Mouse (Mus musculus): Measurements from ENCODE around the gene Hcn3. TPM values are rescaled to one million over a fixed set of nuclear protein-coding genes. Genes with fewer than 3 reads are reported as not detected.

Hcn3 gene
- total RNA-seq, 2 experiments from 2014 or later: 10.7 to 16.7 TPM

GRCm38 (mm10) chr3:89148567-89148966, 11.4 kb downstream of the Hcn3 start:
- no peak for DNase-seq (ENCODE audit: extremely low spot score in 1 of 2, low spot score in 1 of 2)

- no peak for DNase-seq (ENCODE audit: extremely low spot score in 1 of 2, low spot score in 1 of 2)
Measured at GRCm38 (mm10) chr3:89147979-89148311, 12.1 kb downstream of the Hcn3 start.

- DNase-seq (ENCODE audit: extremely low spot score in 1 of 2, low spot score in 1 of 2): no peak
Measured at GRCm38 (mm10) chr3:89147101-89147978, 12.7 kb downstream of the Hcn3 start.

- DNase-seq (ENCODE audit: extremely low spot score in 1 of 2, low spot score in 1 of 2): no peak
Measured at GRCm38 (mm10) chr3:89145566-89145965, 14.4 kb downstream of the Hcn3 start.

- no peak for DNase-seq (ENCODE audit: extremely low spot score in 1 of 2, low spot score in 1 of 2)
Measured at GRCm38 (mm10) chr3:89144821-89145220, 15.2 kb downstream of the Hcn3 start.

- no peak for DNase-seq (ENCODE audit: extremely low spot score in 1 of 2, low spot score in 1 of 2)
Measured at GRCm38 (mm10) chr3:89136365-89136764, 23.6 kb downstream of the Hcn3 start.

GRCm38 (mm10) chr3:89135958-89136357, 24.0 kb downstream of the Hcn3 start, which contains the start of gene Pklr:
Gene Pklr (plus strand): TSS chr3:89136142.
- DNase-seq (ENCODE audit: extremely low spot score in 1 of 2, low spot score in 1 of 2): no peak

GRCm38 (mm10) chr3:89133752-89134151, 26.2 kb downstream of the Hcn3 start:
- DNase-seq (ENCODE audit: extremely low spot score in 1 of 2, low spot score in 1 of 2): no peak

- DNase-seq (ENCODE audit: extremely low spot score in 1 of 2, low spot score in 1 of 2): no peak
Measured at GRCm38 (mm10) chr3:89133063-89133450, 26.9 kb downstream of the Hcn3 start.

GRCm38 (mm10) chr3:89132285-89133062, 27.5 kb downstream of the Hcn3 start:
- DNase-seq (ENCODE audit: extremely low spot score in 1 of 2, low spot score in 1 of 2): peak; percentile 47 to 48

- DNase-seq (ENCODE audit: extremely low spot score in 1 of 2, low spot score in 1 of 2): no peak
Measured at GRCm38 (mm10) chr3:89131816-89132215, 28.2 kb downstream of the Hcn3 start.

- DNase-seq (ENCODE audit: extremely low spot score in 1 of 2, low spot score in 1 of 2): no peak
Measured at GRCm38 (mm10) chr3:89129908-89130307, 30.1 kb downstream of the Hcn3 start.

- DNase-seq (ENCODE audit: extremely low spot score in 1 of 2, low spot score in 1 of 2): no peak
Measured at GRCm38 (mm10) chr3:89125981-89126380, 34.0 kb downstream of the Hcn3 start.

- no peak for DNase-seq (ENCODE audit: extremely low spot score in 1 of 2, low spot score in 1 of 2)
Measured at GRCm38 (mm10) chr3:89124241-89124640, 35.8 kb downstream of the Hcn3 start.

- DNase-seq (ENCODE audit: extremely low spot score in 1 of 2, low spot score in 1 of 2): no peak
Measured at GRCm38 (mm10) chr3:89123313-89123712, 36.7 kb downstream of the Hcn3 start.

GRCm38 (mm10) chr3:89115522-89115921, 44.5 kb downstream of the Hcn3 start:
- DNase-seq (ENCODE audit: extremely low spot score in 1 of 2, low spot score in 1 of 2): no peak

- no peak for DNase-seq (ENCODE audit: extremely low spot score in 1 of 2, low spot score in 1 of 2)
Measured at GRCm38 (mm10) chr3:89113058-89113457, 46.9 kb downstream of the Hcn3 start.

GRCm38 (mm10) chr3:89108146-89108545, 51.9 kb downstream of the Hcn3 start:
- DNase-seq (ENCODE audit: extremely low spot score in 1 of 2, low spot score in 1 of 2): no peak

GRCm38 (mm10) chr3:89107545-89107944, 52.5 kb downstream of the Hcn3 start:
- DNase-seq (ENCODE audit: extremely low spot score in 1 of 2, low spot score in 1 of 2): no peak

GRCm38 (mm10) chr3:89106881-89107280, 53.1 kb downstream of the Hcn3 start:
- no peak for DNase-seq (ENCODE audit: extremely low spot score in 1 of 2, low spot score in 1 of 2)

GRCm38 (mm10) chr3:89103291-89103595, 56.8 kb downstream of the Hcn3 start:
- no peak for DNase-seq (ENCODE audit: extremely low spot score in 1 of 2, low spot score in 1 of 2)

All from layer of hippocampus, postnatal 25 days (tissue).